Mouse (Mus musculus): Measurements from ENCODE around the gene Rpp21.
A peak's percentile ranks its signal among the peaks of the same experiment; 100 is the strongest.
"Not testable (repeated sequence)": the region's sequence is repeated elsewhere in the genome, so short reads cannot be mapped to it uniquely, and the experiment has no call there.

Rpp21 gene

GRCm38 (mm10) chr17:36235300-36235699 is 22.6 kb downstream of the Rpp21 start:
- not testable (repeated sequence) for DNase-seq (ENCODE audit: low spot score in 2 of 2)

GRCm38 (mm10) chr17:36233572-36233971 is 24.3 kb downstream of the Rpp21 start:
- no peak for DNase-seq (ENCODE audit: low spot score in 2 of 2)

- DNase-seq (ENCODE audit: low spot score in 2 of 2), result peak; percentile 57 to 73
Measured at GRCm38 (mm10) chr17:36231318-36231717, 26.6 kb downstream of the Rpp21 start.

GRCm38 (mm10) chr17:36229046-36229445 is 28.8 kb downstream of the Rpp21 start:
- no peak for DNase-seq (ENCODE audit: low spot score in 2 of 2)

- no peak for DNase-seq (ENCODE audit: low spot score in 2 of 2)
Measured at GRCm38 (mm10) chr17:36226921-36227320, 30.9 kb downstream of the Rpp21 start.

GRCm38 (mm10) chr17:36225231-36225824 is 32.5 kb downstream of the Rpp21 start:
- peak; percentile 30 to 45 for DNase-seq (ENCODE audit: low spot score in 2 of 2)

GRCm38 (mm10) chr17:36224451-36224850 is 33.4 kb downstream of the Rpp21 start:
- no peak for DNase-seq (ENCODE audit: low spot score in 2 of 2)

- DNase-seq (ENCODE audit: low spot score in 2 of 2), result no peak
Measured at GRCm38 (mm10) chr17:36218594-36219155, 39.2 kb downstream of the Rpp21 start.

- DNase-seq (ENCODE audit: low spot score in 2 of 2), result no peak
Measured at GRCm38 (mm10) chr17:36215586-36215985, 42.3 kb downstream of the Rpp21 start.

- peak in 1 of 2 experiments; percentile 11 for DNase-seq (ENCODE audit: low spot score in 2 of 2)
Measured at GRCm38 (mm10) chr17:36206846-36207245, 51.0 kb downstream of the Rpp21 start.

- peak in 1 of 2 experiments; percentile 16 for DNase-seq (ENCODE audit: low spot score in 2 of 2)
Measured at GRCm38 (mm10) chr17:36205862-36206261, 52.0 kb downstream of the Rpp21 start.
